ENCODE assay signal across 8 mouse cellular contexts in genomic region chr7:46667256-46667655, GRCm38 (mm10). TPM values are rescaled to one million over a fixed set of nuclear protein-coding genes. Genes with fewer than 3 reads are reported as not detected.
DNase-seq lines count a peak whose midpoint lies in the region; ATAC-seq and TF ChIP-seq lines count a peak whose summit lies in the region.

No protein-coding gene starts in this region.

- no peaks in the 10 kb centered on the region; the same call in 1 of the 2 replicates for H3K27me3 ChIP-seq in thymus, adult 2 months (ENCODE audit: control insufficient read depth, insufficient read depth, low read length)
- H3K27me3 ChIP-seq in forebrain, embryonic 11.5 days (ENCODE audit: control insufficient read depth, insufficient read depth, low read length), result peaks cover 7% of the 10 kb centered on the region
- peaks cover 36% of the 10 kb centered on the region for H3K27me3 ChIP-seq in limb, embryonic 13.5 days

- H3K27ac ChIP-seq in thymus, adult 2 months (ENCODE audit: control insufficient read depth, insufficient read depth, low read length), result no peak overlapping the region
- H3K27ac ChIP-seq in forebrain, embryonic 11.5 days (ENCODE audit: low read depth, low read length), result no peak overlapping the region
- H3K27ac ChIP-seq in limb, embryonic 13.5 days, result no peak overlapping the region
- no peak overlapping the region for H3K27ac ChIP-seq in layer of hippocampus, adult 2 months

- ATAC-seq in forebrain, embryonic 11.5 days (replicated peaks; ENCODE audit: low FRiP score), result no peak; the same call in 1 of the 2 replicates
- no peak for ATAC-seq in limb, embryonic 13.5 days (ENCODE audit: low FRiP score, low read depth)

- TF ChIP-seq CTCF in thymus, adult 2 months (IDR thresholded peaks at IDR 0.05; ENCODE audit: borderline replicate concordance, control insufficient read depth, extremely low read depth, insufficient read depth, low read length, poor library complexity), result no peak
- no peak for TF ChIP-seq CTCF in layer of hippocampus, adult 2 months (conservative IDR thresholded peaks at IDR 0.05)

- 6% methylated on average over 21 of the region's 21 CpGs for WGBS in thymus, adult 2 months
- under 1% methylated on average over 21 of the region's 21 CpGs for WGBS in forebrain, embryonic 11.5 days
- 1% methylated on average over 21 of the region's 21 CpGs for WGBS in limb, embryonic 13.5 days

- H3K36me3 ChIP-seq in thymus, adult 2 months (ENCODE audit: control insufficient read depth, insufficient read depth, low read length), result no peaks in the 10 kb centered on the region
- H3K36me3 ChIP-seq in forebrain, embryonic 11.5 days (ENCODE audit: control insufficient read depth, insufficient read depth, low read length), result no peaks in the 10 kb centered on the region
- H3K36me3 ChIP-seq in limb, embryonic 13.5 days, result no peaks in the 10 kb centered on the region

- peak overlapping the region; percentile 38; the same call in 1 of the 2 replicates for H3K4me2 ChIP-seq in forebrain, embryonic 11.5 days (ENCODE audit: low read depth, low read length, severe bottlenecking)
- H3K4me2 ChIP-seq in limb, embryonic 13.5 days (replicated peaks), result peak overlapping the region; percentile 47

- no peak overlapping the region for H3K4me3 ChIP-seq in thymus, adult 2 months (ENCODE audit: control insufficient read depth, insufficient read depth, low read length)
- H3K4me3 ChIP-seq in forebrain, embryonic 11.5 days (ENCODE audit: low read depth, low read length), result no peak overlapping the region
- no peak overlapping the region for H3K4me3 ChIP-seq in limb, embryonic 13.5 days
- H3K4me3 ChIP-seq in layer of hippocampus, adult 2 months, result no peak overlapping the region

- DNase-seq in thymus, adult 2 months, result peak; percentile 6
- no peak for DNase-seq in thymus, postnatal 0 days (ENCODE audit: low spot score)
- peak; percentile 59 for DNase-seq in forebrain, embryonic 11.5 days (ENCODE audit: low spot score)
- DNase-seq in retina, postnatal 1 day, result peak; percentile 70
- DNase-seq in urinary bladder, postnatal 4 days (ENCODE audit: low spot score in 2 of 2), result no peak
- no peak for DNase-seq in right cerebral cortex, postnatal 36 days (ENCODE audit: low spot score in 2 of 2)
- no peak for DNase-seq in layer of hippocampus, adult 2 months (ENCODE audit: low spot score in 2 of 2)

- no peak overlapping the region for H3K9ac ChIP-seq in forebrain, embryonic 11.5 days (ENCODE audit: low read length)
- no peak overlapping the region for H3K9ac ChIP-seq in limb, embryonic 13.5 days

- H3K4me1 ChIP-seq in thymus, adult 2 months (replicated peaks; ENCODE audit: control insufficient read depth, insufficient read depth, low read length), result no peaks in the 10 kb centered on the region
- no peaks in the 10 kb centered on the region; the same call in 1 of the 2 replicates for H3K4me1 ChIP-seq in forebrain, embryonic 11.5 days (replicated peaks; ENCODE audit: control insufficient read depth, insufficient read depth, low read length)
- H3K4me1 ChIP-seq in limb, embryonic 13.5 days, result peaks cover 7% of the 10 kb centered on the region; the same call in 1 of the 2 replicates

- H3K9me3 ChIP-seq in forebrain, embryonic 11.5 days (ENCODE audit: control insufficient read depth, low read length), result no peaks in the 10 kb centered on the region
- H3K9me3 ChIP-seq in limb, embryonic 13.5 days, result no peaks in the 10 kb centered on the region

- no peak for TF ChIP-seq POLR2A in thymus, adult 2 months (IDR thresholded peaks at IDR 0.05; ENCODE audit: control insufficient read depth, extremely low read depth, insufficient read depth, low read length, poor library complexity)

RNA-seq across cellular contexts. Expression of gene Tph1, which starts 5.1 kb away (rescaled TPM):
- polyA plus RNA-seq in thymus, adult 2 months (2012; rRNA removed), result 0.60 and 0.77 TPM in 2 replicates
- polyA plus RNA-seq in thymus, postnatal 0 days (2015; fragmentation: Nextera tagmentation; extraction: Ambion mirVana), result 3.5 and 4.2 TPM in 2 replicates
- polyA plus RNA-seq in forebrain, embryonic 11.5 days (2014; fragmentation: Nextera tagmentation; extraction: Ambion mirVana), result 0.13 and 0.19 TPM in 2 replicates
- polyA plus RNA-seq in limb, embryonic 13.5 days (2015; fragmentation: Nextera tagmentation; extraction: Ambion mirVana), result 0.09 and 0.25 TPM in 2 replicates
- total RNA-seq in layer of hippocampus, adult 2 months (2021), result under 1 TPM; 0.44 to 0.61 TPM

RNA-seq across cellular contexts. Expression of gene Sergef, which starts 27.6 kb away (rescaled TPM):
- polyA plus RNA-seq in thymus, adult 2 months (2012; rRNA removed), result 9.9 and 10.4 TPM in 2 replicates
- polyA plus RNA-seq in thymus, postnatal 0 days (2015; fragmentation: Nextera tagmentation; extraction: Ambion mirVana), result 11.0 and 11.1 TPM in 2 replicates
- 17.6 and 18.7 TPM in 2 replicates for polyA plus RNA-seq in forebrain, embryonic 11.5 days (2014; fragmentation: Nextera tagmentation; extraction: Ambion mirVana)
- 13.2 and 14.7 TPM in 2 replicates for polyA plus RNA-seq in limb, embryonic 13.5 days (2015; fragmentation: Nextera tagmentation; extraction: Ambion mirVana)
- 10 to 100 TPM; 47.3 to 54.1 TPM for total RNA-seq in layer of hippocampus, adult 2 months (2021)

RNA-seq across cellular contexts. Expression of gene Saal1, which starts 43.2 kb away (rescaled TPM):
- polyA plus RNA-seq in thymus, adult 2 months (2012; rRNA removed), result 14.4 and 17.2 TPM in 2 replicates
- 27.1 and 30.4 TPM in 2 replicates for polyA plus RNA-seq in thymus, postnatal 0 days (2015; fragmentation: Nextera tagmentation; extraction: Ambion mirVana)
- 45.3 and 47.0 TPM in 2 replicates for polyA plus RNA-seq in forebrain, embryonic 11.5 days (2014; fragmentation: Nextera tagmentation; extraction: Ambion mirVana)
- 32.5 and 35.4 TPM in 2 replicates for polyA plus RNA-seq in limb, embryonic 13.5 days (2015; fragmentation: Nextera tagmentation; extraction: Ambion mirVana)
- 10 to 100 TPM; 11.0 to 11.2 TPM for total RNA-seq in layer of hippocampus, adult 2 months (2021)

RNA-seq across cellular contexts. Expression of gene Saa3, which starts 48.2 kb away (rescaled TPM):
- polyA plus RNA-seq in thymus, adult 2 months (2012; rRNA removed), result 6.8 and 11.4 TPM in 2 replicates
- 15.1 and 17.9 TPM in 2 replicates for polyA plus RNA-seq in thymus, postnatal 0 days (2015; fragmentation: Nextera tagmentation; extraction: Ambion mirVana)
- not detected in 2 replicates for polyA plus RNA-seq in forebrain, embryonic 11.5 days (2014; fragmentation: Nextera tagmentation; extraction: Ambion mirVana)
- polyA plus RNA-seq in limb, embryonic 13.5 days (2015; fragmentation: Nextera tagmentation; extraction: Ambion mirVana), result 0.41 and 0.59 TPM in 2 replicates
- total RNA-seq in layer of hippocampus, adult 2 months (2021), result not detected

Comparison
In these comparisons a context has a peak if more than half of its experiments do, and no peak if none do; other contexts are left out.
1. DNase-seq: peak in thymus, adult 2 months (single experiment), forebrain, embryonic 11.5 days (single experiment) and retina, postnatal 1 day (single experiment); none in thymus, postnatal 0 days (single experiment), urinary bladder, postnatal 4 days (0 of 2), right cerebral cortex, postnatal 36 days (0 of 2) and layer of hippocampus, adult 2 months (0 of 2).